Mouse (Mus musculus) bone marrow macrophage, adult 2 months (primary cell): ENCODE measurements around the gene Slc38a7.

ENCODE experiments used
- CTCF ChIP-seq: IDR thresholded peaks from 2 replicates; pipeline ENCODE4 v1.5.1; 2012; ENCODE audit warnings: low read depth, mild to moderate bottlenecking, low read length, moderate library complexity
- POLR2A ChIP-seq: IDR thresholded peaks from 2 replicates; pipeline ENCODE4 v1.6.1; 2012; ENCODE audit warnings: mild to moderate bottlenecking, low read depth, low read length, borderline replicate concordance

DNA sequence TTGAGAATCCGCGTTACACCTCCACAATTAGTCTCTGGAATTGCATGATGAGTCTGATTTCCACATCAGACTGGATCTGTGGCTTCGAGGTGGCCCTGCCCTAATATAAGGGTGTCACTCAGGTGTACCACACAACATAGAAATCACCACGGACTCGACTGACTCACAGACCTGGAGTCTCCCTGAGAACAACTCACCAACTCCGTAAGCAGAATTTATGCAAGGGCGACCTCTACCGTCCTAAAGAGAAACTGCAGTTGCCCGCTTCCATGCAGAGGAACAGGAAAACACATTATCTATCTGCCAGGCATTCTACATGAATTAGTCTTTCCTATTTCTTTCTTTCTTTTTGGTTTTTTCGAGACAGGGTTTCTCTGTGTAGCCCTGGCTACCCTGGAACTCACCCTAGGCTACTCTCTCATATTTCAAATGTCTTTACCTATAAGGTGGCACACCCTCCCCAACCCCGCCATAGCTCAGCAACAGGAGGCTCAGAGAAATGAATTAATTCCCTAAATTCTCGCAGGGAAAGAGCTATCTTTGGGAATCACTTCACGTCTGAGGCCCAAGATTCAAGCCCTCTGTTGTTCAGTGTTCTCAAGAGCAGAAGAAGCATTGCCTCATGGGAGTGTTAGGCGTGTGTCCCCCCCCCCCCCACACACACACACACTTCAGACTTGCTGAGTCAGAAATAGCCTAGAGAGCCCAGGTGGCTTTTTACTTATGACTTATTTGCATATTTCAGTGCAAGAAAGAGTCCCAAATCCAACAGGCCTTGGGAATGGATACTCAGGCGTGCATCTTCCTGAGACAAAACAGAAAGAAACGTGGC is 20.5 kb downstream of the Slc38a7 start:
- TF ChIP-seq CTCF (peak; percentile 29; the same call in 1 of the 2 replicates), POLR2A (no peak)
